ENCODE assay signal across 26 mouse cellular contexts in the genomic region with DNA sequence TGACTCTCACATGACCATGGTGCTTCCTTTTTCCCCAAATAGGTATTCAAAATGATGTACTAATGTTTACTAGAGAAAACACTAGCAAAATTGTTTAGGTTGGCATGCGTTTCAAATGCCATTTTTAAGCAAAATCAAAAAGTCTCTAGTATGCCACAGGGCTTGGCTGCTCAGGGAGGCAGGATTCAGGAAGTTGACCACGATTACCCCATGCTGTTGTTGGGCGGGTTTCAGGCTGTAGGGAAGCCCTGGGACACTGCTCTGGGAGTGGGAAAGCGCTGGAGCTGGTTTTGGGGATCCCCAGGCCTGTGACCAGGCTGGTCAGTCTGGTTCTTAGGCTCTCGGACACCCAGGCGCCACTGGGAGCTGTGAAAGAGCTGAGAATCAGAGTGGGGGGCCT.
"Had no signal": no experiment of that assay in that cellular context is flagged by ENCODE, and none has a peak within 500 bp of the region (broad histone marks: within the 10 kb centered on the region; RNA-seq: fewer than 3 reads in every experiment).

No protein-coding gene starts in this region.

- DNase-seq: gastrocnemius, adult 2 months; gastrocnemius, postnatal 10 days; gastrocnemius, postnatal 25 days; heart, adult 11 months; heart, adult 2 months; heart, postnatal 14 days; heart, postnatal 36 days; kidney, adult 18-20 months; kidney, adult 8-10 months; kidney, postnatal 10 days; kidney, postnatal 25 days; kidney, postnatal 4 days; left cerebral cortex, postnatal 4 days had no signal

- ATAC-seq: hindbrain, embryonic 16.5 days; inflammation-experienced regulatory T-cells, adult 6 months; intestine, embryonic 15.5 days; intestine, postnatal 0 days; liver, embryonic 12.5 days had no signal

- H3K27ac ChIP-seq: gastrocnemius, adult 2 months; heart, adult 2 months; heart, embryonic 13.5 days; heart, embryonic 15.5 days; hindbrain, embryonic 13.5 days; intestine, embryonic 15.5 days; layer of hippocampus, adult 2 months; limb, embryonic 13.5 days; limb, embryonic 15.5 days; liver, embryonic 12.5 days; liver, embryonic 14.5 days had no signal

- H3K9ac ChIP-seq: heart, embryonic 13.5 days; heart, embryonic 15.5 days; hindbrain, embryonic 13.5 days; intestine, embryonic 15.5 days; limb, embryonic 13.5 days; limb, embryonic 15.5 days; liver, embryonic 12.5 days; liver, embryonic 14.5 days had no signal

- H3K36me3 ChIP-seq: heart, embryonic 13.5 days; heart, embryonic 15.5 days; hindbrain, embryonic 13.5 days; intestine, embryonic 15.5 days; limb, embryonic 13.5 days; limb, embryonic 15.5 days; liver, embryonic 12.5 days had no signal

- H3K27me3 ChIP-seq: heart, embryonic 13.5 days; heart, embryonic 15.5 days; hindbrain, embryonic 13.5 days; intestine, embryonic 15.5 days; limb, embryonic 15.5 days; liver, embryonic 12.5 days had no signal

- H3K4me3 ChIP-seq: gastrocnemius, adult 2 months; heart, adult 2 months; heart, embryonic 13.5 days; heart, embryonic 15.5 days; hindbrain, embryonic 13.5 days; intestine, embryonic 15.5 days; layer of hippocampus, adult 2 months; limb, embryonic 13.5 days; limb, embryonic 15.5 days; liver, embryonic 12.5 days had no signal

- H3K4me1 ChIP-seq: heart, embryonic 13.5 days; heart, embryonic 15.5 days; hindbrain, embryonic 13.5 days; intestine, embryonic 15.5 days; limb, embryonic 13.5 days; liver, embryonic 12.5 days had no signal

- H3K9me3 ChIP-seq: heart, embryonic 13.5 days; heart, embryonic 15.5 days; hindbrain, embryonic 13.5 days; intestine, embryonic 15.5 days; limb, embryonic 13.5 days; limb, embryonic 15.5 days; liver, embryonic 12.5 days had no signal

- H3K4me2 ChIP-seq: heart, embryonic 11.5 days; heart, embryonic 13.5 days; heart, embryonic 15.5 days; hindbrain, embryonic 13.5 days; intestine, embryonic 15.5 days; limb, embryonic 13.5 days; limb, embryonic 15.5 days; liver, embryonic 12.5 days had no signal
